Mouse (Mus musculus) adrenal gland, adult 2 months (tissue): ENCODE measurements around the gene Asb17. TPM values are rescaled to one million over a fixed set of nuclear protein-coding genes. Genes with fewer than 3 reads are reported as not detected.
A peak's percentile ranks its signal among the peaks of the same experiment; 100 is the strongest.
"Not testable (repeated sequence)": the region's sequence is repeated elsewhere in the genome, so short reads cannot be mapped to it uniquely, and the experiment has no call there.

Source experiments
- DNase-seq: peaks from one replicate; pipeline ENCODE4 v3.0.0; 2021
- long read RNA-seq: library from polyadenylated mRNA; stranded (forward); transcript quantifications from one replicate; pipeline ENCODE4 v2.0.0, GENCODE M21; 2021
- polyA plus RNA-seq: library from polyadenylated mRNA; depleted of rRNA; stranded (reverse); fragments of >200 nt; gene quantifications from 2 replicates; pipeline ENCODE4 v1.2.3, GENCODE M21; 2012; rRNA removed
- total RNA-seq, 2 experiments: library from RNA; stranded (reverse); gene quantifications; 2 replicates each; pipeline ENCODE4 v1.2.3; 2021

The Asb17 gene
- total RNA-seq (not detected), polyA plus RNA-seq (not detected in 2 replicates)
- long read RNA-seq: 0 reads

GRCm38 (mm10) chr3:153844030-153844429 is at the start of gene Asb17:
Gene Asb17 (plus strand): TSS chr3:153844209.
- no peak for DNase-seq

- DNase-seq: no peak
These were observed 46.4 kb upstream of the Asb17 start for GRCm38 (mm10) chr3:153797574-153797973.

- DNase-seq: no peak
These were observed 44.4 kb upstream of the Asb17 start for GRCm38 (mm10) chr3:153799603-153800002.

GRCm38 (mm10) chr3:153800690-153801089 is 43.3 kb upstream of the Asb17 start:
- no peak for DNase-seq

GRCm38 (mm10) chr3:153801541-153801940 is 42.5 kb upstream of the Asb17 start:
- no peak for DNase-seq

- DNase-seq: no peak
These were observed 41.4 kb upstream of the Asb17 start for GRCm38 (mm10) chr3:153802640-153803039.

- DNase-seq: no peak
These were observed 40.0 kb upstream of the Asb17 start for GRCm38 (mm10) chr3:153804032-153804431.

- peak; percentile 87 for DNase-seq
These were observed 37.8 kb upstream of the Asb17 start for GRCm38 (mm10) chr3:153806077-153806772.

- DNase-seq: no peak
These were observed 37.1 kb upstream of the Asb17 start for GRCm38 (mm10) chr3:153806773-153807443.

- no peak for DNase-seq
These were observed 36.4 kb upstream of the Asb17 start for GRCm38 (mm10) chr3:153807444-153808149.

- no peak for DNase-seq
These were observed 35.6 kb upstream of the Asb17 start for GRCm38 (mm10) chr3:153808406-153808805.

GRCm38 (mm10) chr3:153814026-153814425 is 30.0 kb upstream of the Asb17 start:
- DNase-seq: peak; percentile 50

- DNase-seq: no peak
These were observed 26.6 kb upstream of the Asb17 start for GRCm38 (mm10) chr3:153817376-153817890.

GRCm38 (mm10) chr3:153818723-153819122 is 25.3 kb upstream of the Asb17 start:
- no peak for DNase-seq

GRCm38 (mm10) chr3:153819438-153819837 is 24.6 kb upstream of the Asb17 start:
- DNase-seq: no peak

GRCm38 (mm10) chr3:153823671-153824515 is 20.1 kb upstream of the Asb17 start:
- no peak for DNase-seq

GRCm38 (mm10) chr3:153825197-153825596 is 18.8 kb upstream of the Asb17 start:
- DNase-seq: no peak

GRCm38 (mm10) chr3:153826616-153827015 is 17.4 kb upstream of the Asb17 start:
- DNase-seq: no peak

- DNase-seq: not testable (repeated sequence)
These were observed 14.2 kb upstream of the Asb17 start for GRCm38 (mm10) chr3:153829788-153830187.

- peak; percentile 16 for DNase-seq
These were observed 12.8 kb upstream of the Asb17 start for GRCm38 (mm10) chr3:153831014-153831872.
